Mouse (Mus musculus): Measurements from ENCODE around the gene Crygs.

GRCm38 (mm10) chr16:22820731-22821130, 9.4 kb upstream of the Crygs start:
- TF ChIP-seq CTCF (IDR thresholded peaks at IDR 0.05; ENCODE audit: low read depth) (peak; percentile 44; the same call in 1 of the 2 replicates), EP300 (IDR thresholded peaks at IDR 0.05; ENCODE audit: low read depth) (no peak)

Data from liver, embryonic 14.5 days (tissue).